In the genomic region with DNA sequence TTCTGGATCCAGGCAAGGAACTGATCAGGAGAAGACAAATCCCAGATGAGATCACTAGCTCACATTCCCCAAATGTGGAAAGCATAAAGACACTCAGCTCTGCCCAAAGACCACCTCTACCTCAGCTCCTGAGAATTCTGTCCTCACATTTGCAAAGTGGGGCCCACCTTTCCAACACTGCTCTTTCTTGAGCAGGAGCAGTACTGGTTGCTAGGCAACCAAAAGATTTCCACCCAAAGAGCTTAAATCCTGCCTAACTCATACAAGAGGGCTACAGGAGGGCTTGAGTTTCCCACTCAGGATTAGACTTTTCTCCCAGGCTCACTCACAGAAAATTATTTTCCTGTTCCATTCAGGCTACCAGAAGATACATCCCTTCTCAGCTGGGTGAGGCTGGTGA, we compare ENCODE assay signal across 25 mouse cellular contexts.
A peak's percentile ranks its signal among the peaks of the same experiment; 100 is the strongest.
DNase-seq lines count a peak whose midpoint lies in the region; ATAC-seq and TF ChIP-seq lines count a peak whose summit lies in the region.
"Had no signal": no experiment of that assay in that cellular context is flagged by ENCODE, and none has a peak within 500 bp of the region (broad histone marks: within the 10 kb centered on the region; RNA-seq: fewer than 3 reads in every experiment).

No protein-coding gene starts in this region.

- no peaks in the 10 kb centered on the region for H3K36me3 ChIP-seq in forebrain, embryonic 16.5 days (ENCODE audit: control insufficient read depth, insufficient read depth)
- H3K36me3 ChIP-seq in forebrain, embryonic 12.5 days (replicated peaks), result no peaks in the 10 kb centered on the region
- H3K36me3 ChIP-seq in limb, embryonic 13.5 days, result no peaks in the 10 kb centered on the region
- H3K36me3 ChIP-seq in limb, embryonic 10.5 days, result no peaks in the 10 kb centered on the region
- H3K36me3 ChIP-seq: embryonic facial prominence, embryonic 12.5 days; heart, embryonic 10.5 days; kidney, embryonic 15.5 days; neural tube, embryonic 15.5 days; stomach, embryonic 15.5 days had no signal

- no peak overlapping the region for H3K4me2 ChIP-seq in forebrain, embryonic 16.5 days (ENCODE audit: low read length)
- no peak overlapping the region for H3K4me2 ChIP-seq in forebrain, embryonic 12.5 days
- no peak overlapping the region for H3K4me2 ChIP-seq in limb, embryonic 13.5 days (replicated peaks)
- H3K4me2 ChIP-seq: embryonic facial prominence, embryonic 12.5 days; kidney, embryonic 15.5 days; liver, embryonic 11.5 days; neural tube, embryonic 15.5 days; stomach, embryonic 15.5 days had no signal

- ATAC-seq in forebrain, embryonic 16.5 days, result 0 out of 2 replicates have a peak, but pooled peaks have one; percentile 40
- ATAC-seq in forebrain, embryonic 12.5 days (ENCODE audit: low FRiP score), result no peak
- ATAC-seq in limb, embryonic 13.5 days (ENCODE audit: low FRiP score, low read depth), result peak; percentile 57; the same call in 1 of the 2 replicates
- ATAC-seq: intestine, postnatal 0 days; liver, postnatal 0 days had no signal

- H3K4me3 ChIP-seq in forebrain, embryonic 16.5 days (replicated peaks; ENCODE audit: low read length), result no peak overlapping the region
- H3K4me3 ChIP-seq in forebrain, embryonic 12.5 days (replicated peaks), result no peak overlapping the region
- no peak overlapping the region for H3K4me3 ChIP-seq in limb, embryonic 13.5 days
- no peak overlapping the region for H3K4me3 ChIP-seq in limb, embryonic 10.5 days
- H3K4me3 ChIP-seq in olfactory bulb, adult 2 months (ENCODE audit: insufficient read depth, low read depth, low read length), result no peak overlapping the region
- H3K4me3 ChIP-seq: embryonic facial prominence, embryonic 12.5 days; erythroblast, embryonic 14.5 days; heart, embryonic 10.5 days; kidney, embryonic 15.5 days; left cerebral cortex, adult 2 months; neural tube, embryonic 15.5 days; stomach, embryonic 15.5 days had no signal

- no peaks in the 10 kb centered on the region for H3K4me1 ChIP-seq in forebrain, embryonic 16.5 days (replicated peaks; ENCODE audit: control insufficient read depth, insufficient read depth, low read length)
- peaks cover 4% of the 10 kb centered on the region; the same call in 1 of the 2 replicates for H3K4me1 ChIP-seq in forebrain, embryonic 12.5 days
- H3K4me1 ChIP-seq in limb, embryonic 13.5 days, result 0 out of 2 replicates have a peak, but pooled peaks cover 4% of the 10 kb centered on the region
- H3K4me1 ChIP-seq in limb, embryonic 10.5 days, result no peaks in the 10 kb centered on the region
- no peaks in the 10 kb centered on the region; the same call in 1 of the 2 replicates for H3K4me1 ChIP-seq in olfactory bulb, adult 2 months (ENCODE audit: control insufficient read depth, insufficient read depth, low read length)
- H3K4me1 ChIP-seq: embryonic facial prominence, embryonic 12.5 days; heart, embryonic 10.5 days; kidney, embryonic 15.5 days; neural tube, embryonic 15.5 days; stomach, embryonic 15.5 days had no signal

- TF ChIP-seq POLR2A in olfactory bulb, adult 2 months (IDR thresholded peaks at IDR 0.05; ENCODE audit: insufficient read depth, low read depth, low read length), result no peak

- H3K9ac ChIP-seq in forebrain, embryonic 16.5 days (replicated peaks; ENCODE audit: low read depth, low read length), result no peak overlapping the region
- no peak overlapping the region for H3K9ac ChIP-seq in forebrain, embryonic 12.5 days
- no peak overlapping the region for H3K9ac ChIP-seq in limb, embryonic 13.5 days
- H3K9ac ChIP-seq: embryonic facial prominence, embryonic 12.5 days; kidney, embryonic 15.5 days; liver, postnatal 0 days; neural tube, embryonic 15.5 days; stomach, embryonic 15.5 days had no signal

- no peak for DNase-seq in limb, embryonic 10.5 days (ENCODE audit: low spot score)
- DNase-seq in brain, adult 2 months (ENCODE audit: low read depth, low spot score), result peak; percentile 47
- no peak for DNase-seq in thymus, postnatal 4 days
- DNase-seq: adrenal gland, postnatal 36 days; cerebellum, adult 11-12 months; cerebellum, postnatal 14 days; gastrocnemius, postnatal 10 days; kidney, postnatal 4 days; left cerebral cortex, postnatal 4 days; liver, postnatal 0 days; lung, postnatal 14 days; thymus, adult 2 months had no signal

- H3K27me3 ChIP-seq in forebrain, embryonic 16.5 days (replicated peaks; ENCODE audit: control insufficient read depth, insufficient read depth, low read length), result no peaks in the 10 kb centered on the region
- no peaks in the 10 kb centered on the region for H3K27me3 ChIP-seq in forebrain, embryonic 12.5 days
- no peaks in the 10 kb centered on the region for H3K27me3 ChIP-seq in limb, embryonic 13.5 days
- H3K27me3 ChIP-seq in limb, embryonic 10.5 days (ENCODE audit: low read depth, poor library complexity, severe bottlenecking), result no peaks in the 10 kb centered on the region
- H3K27me3 ChIP-seq: embryonic facial prominence, embryonic 12.5 days; kidney, embryonic 15.5 days; neural tube, embryonic 15.5 days; stomach, embryonic 15.5 days had no signal

- H3K27ac ChIP-seq in forebrain, embryonic 16.5 days (ENCODE audit: low read length), result no peak overlapping the region
- no peak overlapping the region for H3K27ac ChIP-seq in forebrain, embryonic 12.5 days
- H3K27ac ChIP-seq in limb, embryonic 13.5 days, result no peak overlapping the region
- no peak overlapping the region for H3K27ac ChIP-seq in limb, embryonic 10.5 days
- peak overlapping the region; percentile 48 for H3K27ac ChIP-seq in olfactory bulb, adult 2 months (ENCODE audit: insufficient read depth, low read depth, low read length)
- H3K27ac ChIP-seq: embryonic facial prominence, embryonic 12.5 days; heart, embryonic 10.5 days; kidney, embryonic 15.5 days; left cerebral cortex, adult 2 months; neural tube, embryonic 15.5 days; stomach, embryonic 15.5 days had no signal

- TF ChIP-seq CTCF in olfactory bulb, adult 2 months (IDR thresholded peaks at IDR 0.05; ENCODE audit: insufficient read depth, low read depth, low read length), result no peak

- H3K9me3 ChIP-seq in forebrain, embryonic 16.5 days (ENCODE audit: control insufficient read depth, low read length), result no peaks in the 10 kb centered on the region
- H3K9me3 ChIP-seq in forebrain, embryonic 12.5 days, result no peaks in the 10 kb centered on the region
- no peaks in the 10 kb centered on the region for H3K9me3 ChIP-seq in limb, embryonic 13.5 days
- H3K9me3 ChIP-seq in limb, embryonic 10.5 days (replicated peaks), result no peaks in the 10 kb centered on the region
- H3K9me3 ChIP-seq: embryonic facial prominence, embryonic 12.5 days; heart, embryonic 10.5 days; kidney, embryonic 15.5 days; neural tube, embryonic 15.5 days; stomach, embryonic 15.5 days had no signal
